Mouse (Mus musculus): ENCODE measurements around the gene Daglb.
"Not testable (repeated sequence)": the region's sequence is repeated elsewhere in the genome, so short reads cannot be mapped to it uniquely, and the experiment has no call there.

Daglb gene

DNA sequence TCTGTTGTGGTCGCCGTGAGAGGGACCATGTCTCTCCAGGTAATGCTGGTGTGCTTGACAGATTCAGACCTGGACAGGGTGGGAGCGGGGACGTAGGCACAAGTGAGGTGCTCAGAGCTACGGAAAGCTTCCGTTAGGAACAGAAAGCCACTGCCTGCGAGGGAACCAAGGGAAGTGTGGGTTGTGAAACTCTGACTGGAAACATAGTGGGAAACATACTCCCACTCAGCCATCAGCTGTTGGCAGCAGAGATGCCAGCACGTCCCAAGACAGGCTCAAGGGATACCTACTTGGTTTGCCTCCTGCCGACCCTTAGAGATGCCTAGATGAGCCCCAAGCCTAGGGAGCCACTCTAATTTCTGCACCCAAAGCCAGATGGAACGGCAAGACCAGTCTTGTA is 22.8 kb downstream of the Daglb start:
- no peak for DNase-seq (ENCODE audit: low spot score in 2 of 2)

GRCm38 (mm10) chr5:143487998-143488397 is 23.6 kb downstream of the Daglb start:
- DNase-seq (ENCODE audit: low spot score in 2 of 2): no peak

GRCm38 (mm10) chr5:143489749-143490342 is 25.5 kb downstream of the Daglb start:
- no peak for DNase-seq (ENCODE audit: low spot score in 2 of 2)

DNA sequence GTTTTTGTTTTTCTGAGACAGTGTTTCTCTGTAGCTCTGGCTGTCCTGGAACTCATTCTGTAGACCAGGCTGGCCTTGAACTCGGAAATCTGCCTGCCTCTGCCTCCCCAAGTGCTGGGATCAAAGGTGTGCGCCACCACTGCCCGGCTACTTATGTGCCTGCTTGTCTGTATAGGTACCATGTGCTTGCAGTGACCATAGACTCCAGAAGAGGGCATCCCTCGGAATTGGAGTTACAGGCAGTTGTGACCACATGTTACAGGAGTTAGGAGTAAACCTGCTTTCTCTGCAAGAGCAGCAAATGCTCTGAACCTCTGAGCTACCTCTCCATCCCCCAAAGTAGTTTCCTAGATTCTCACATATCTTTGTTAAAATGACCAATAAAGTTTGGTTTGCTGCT is 27.4 kb downstream of the Daglb start:
- DNase-seq (ENCODE audit: low spot score in 2 of 2): no peak

DNA sequence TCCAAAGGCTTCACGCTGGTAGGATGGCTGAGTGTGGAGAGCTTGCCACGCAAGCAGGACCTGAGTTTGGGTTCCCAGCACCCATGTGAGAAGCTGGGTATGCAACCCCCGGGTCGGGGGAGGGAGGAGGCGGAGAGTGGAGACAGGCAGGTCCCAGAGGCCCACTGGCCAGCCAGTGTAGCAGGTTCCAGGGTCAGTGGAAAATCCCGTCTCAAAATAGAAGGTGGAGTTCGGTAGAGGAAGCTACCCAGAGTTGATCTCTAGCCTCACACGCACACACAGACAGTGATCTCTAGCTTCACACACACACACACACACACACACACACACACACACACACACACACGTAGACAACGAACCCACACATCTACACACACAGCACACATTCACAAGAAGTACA is 28.8 kb downstream of the Daglb start:
- DNase-seq (ENCODE audit: low spot score in 2 of 2): no peak

DNA sequence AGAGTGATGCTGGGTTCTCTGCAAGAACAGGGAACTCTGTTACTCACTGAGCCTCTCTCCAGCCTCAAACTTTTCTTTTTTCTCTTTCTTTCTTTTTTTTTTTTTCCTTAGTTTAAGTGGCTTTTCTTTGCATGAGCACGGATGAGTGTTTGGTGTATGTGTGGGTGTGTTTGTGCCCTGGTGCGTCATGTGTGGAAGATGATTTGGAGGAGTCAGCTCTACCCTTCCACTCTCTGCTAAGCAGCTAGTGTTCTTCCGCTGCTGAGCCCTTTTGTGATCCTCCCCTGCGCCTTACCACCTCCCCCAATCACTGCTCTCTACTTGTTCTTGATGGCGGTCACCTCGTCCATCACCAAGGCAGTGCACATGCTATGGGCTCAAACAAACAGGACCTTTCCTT is 31.3 kb downstream of the Daglb start:
- DNase-seq (ENCODE audit: low spot score in 2 of 2): no peak

DNA sequence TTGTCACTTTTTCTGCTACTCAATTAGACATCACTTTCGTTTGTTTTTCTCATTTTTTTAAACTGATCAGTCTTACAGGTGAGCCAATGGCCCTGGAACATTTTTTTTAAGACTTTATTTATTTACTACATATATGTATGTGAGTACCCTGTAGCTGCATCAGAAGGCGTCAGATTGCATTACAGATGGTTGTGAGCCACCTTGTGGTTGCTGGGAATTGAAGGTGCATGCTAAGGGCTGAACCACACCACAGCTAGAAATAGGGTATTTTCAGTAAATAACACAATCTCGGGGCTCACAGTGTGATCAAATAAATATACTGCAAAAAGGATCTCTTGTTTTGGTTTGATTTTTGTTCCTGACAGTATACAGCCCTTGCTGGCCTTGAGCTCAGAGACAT is 33.1 kb downstream of the Daglb start:
- DNase-seq (ENCODE audit: low spot score in 2 of 2): no peak

GRCm38 (mm10) chr5:143499197-143499596 is 34.8 kb downstream of the Daglb start:
- DNase-seq (ENCODE audit: low spot score in 2 of 2): no peak

- DNase-seq (ENCODE audit: low spot score in 2 of 2): peak; percentile 22 to 32
These were observed 35.3 kb downstream of the Daglb start for GRCm38 (mm10) chr5:143499686-143500085.

DNA sequence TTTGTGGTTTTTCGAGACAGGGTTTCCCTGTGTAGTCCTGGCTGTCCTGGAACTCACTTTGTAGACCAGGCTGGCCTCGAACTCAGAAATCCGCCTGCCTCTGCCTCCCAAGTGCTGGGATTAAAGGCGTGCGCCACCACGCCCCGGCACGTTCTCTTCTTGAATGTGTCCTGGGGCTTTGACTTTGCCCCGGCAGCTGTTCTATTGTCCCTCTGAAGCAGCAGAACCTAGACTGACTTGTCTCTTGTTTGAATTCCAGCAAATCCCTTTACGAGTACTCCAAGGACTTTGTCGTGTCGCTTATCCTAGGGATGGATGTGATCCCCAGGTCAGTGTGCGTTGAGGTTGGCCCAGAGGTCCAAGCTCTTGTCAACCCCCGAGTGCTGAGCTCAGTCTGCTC is 36.3 kb downstream of the Daglb start:
- DNase-seq (ENCODE audit: low spot score in 2 of 2): not testable (repeated sequence)

DNA sequence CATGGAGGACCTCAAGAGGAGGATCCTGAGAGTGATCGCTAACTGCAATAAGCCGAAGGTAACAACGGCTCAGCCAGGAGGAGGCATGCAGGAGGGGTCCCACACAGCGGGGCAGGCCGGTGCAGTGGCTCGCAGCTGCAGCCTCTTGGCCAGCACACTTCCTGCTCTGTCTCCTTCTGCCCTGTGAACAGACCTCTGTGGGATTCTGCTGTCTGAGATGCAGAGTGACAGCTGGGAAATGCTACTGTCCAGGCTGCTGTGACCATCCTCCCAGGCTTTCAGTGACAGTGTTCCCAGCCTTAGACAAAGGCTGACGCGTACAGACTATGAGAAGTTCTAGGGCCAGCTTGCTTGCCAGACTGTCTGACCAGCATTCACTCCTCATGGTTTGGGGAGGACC is 36.8 kb downstream of the Daglb start:
- no peak for DNase-seq (ENCODE audit: low spot score in 2 of 2)

DNA sequence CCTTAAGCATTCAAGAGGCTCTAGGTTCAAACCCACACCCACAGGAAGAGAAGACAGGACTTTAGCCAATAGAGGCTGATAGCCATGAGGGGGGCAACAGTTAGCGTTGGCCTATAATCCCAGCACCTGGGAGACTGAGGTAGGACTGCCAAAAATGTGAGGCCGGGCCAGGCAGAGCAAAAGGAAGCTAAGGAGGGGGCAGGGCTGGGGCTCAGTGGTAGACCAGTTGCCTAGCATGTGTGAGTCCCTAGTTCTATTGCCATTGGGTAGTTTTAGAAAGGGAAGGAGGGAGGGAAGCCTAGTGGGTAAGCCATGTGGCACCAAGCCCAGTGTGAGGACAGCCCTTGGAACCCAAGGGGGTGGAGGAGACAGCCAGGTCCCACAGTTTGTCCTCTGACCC is 37.3 kb downstream of the Daglb start:
- DNase-seq (ENCODE audit: low spot score in 2 of 2): no peak

DNA sequence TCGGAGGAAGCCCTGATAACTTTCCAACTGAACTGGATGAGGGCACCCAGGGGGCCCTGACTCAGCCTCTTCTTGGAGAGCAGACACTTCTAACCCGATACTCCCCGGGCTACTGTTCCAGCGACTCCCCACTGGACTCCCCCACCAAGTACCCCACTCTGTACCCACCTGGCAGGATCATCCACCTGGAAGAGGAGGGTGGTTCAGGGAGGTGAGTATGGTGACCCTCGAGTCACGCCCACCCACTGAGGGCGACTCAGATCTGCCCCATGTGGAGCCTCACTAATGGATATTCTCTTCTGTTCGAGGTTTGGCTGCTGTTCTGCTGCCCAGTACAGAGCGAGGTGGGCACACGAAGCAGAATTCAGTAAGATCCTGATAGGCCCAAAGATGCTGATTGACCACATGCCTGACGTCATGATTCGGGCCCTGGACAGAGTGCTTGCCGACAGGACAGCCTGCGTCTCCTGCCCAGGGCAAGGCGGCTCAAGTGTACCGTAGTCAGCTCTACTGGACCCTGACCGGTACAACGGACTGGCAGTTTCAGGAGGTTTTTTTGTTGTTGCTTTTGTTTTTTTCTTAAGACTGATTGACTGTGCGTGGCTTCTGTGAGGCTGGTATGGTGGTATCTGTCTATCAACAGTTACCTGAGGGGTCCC is 38.6 kb downstream of the Daglb start:
- no peak for DNase-seq (ENCODE audit: low spot score in 2 of 2)

DNA sequence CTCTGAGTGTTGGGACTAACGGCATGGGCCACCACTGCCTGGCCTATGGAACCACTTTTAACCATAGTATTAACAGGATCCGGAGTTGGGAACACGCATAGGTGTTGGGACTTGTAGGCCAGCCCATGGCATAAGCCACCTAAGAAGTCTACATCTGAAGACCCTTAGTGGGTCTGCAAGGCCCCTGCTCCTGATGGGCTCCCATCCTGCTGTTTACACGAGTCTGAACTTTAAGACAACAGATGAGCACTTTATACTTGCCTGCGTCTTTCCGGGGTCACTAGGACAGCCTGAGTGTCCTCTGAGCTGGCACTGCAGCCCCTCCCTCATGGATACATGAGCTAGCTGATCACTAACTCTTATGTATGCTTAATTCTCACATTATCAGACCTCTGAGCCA is 39.4 kb downstream of the Daglb start:
- DNase-seq (ENCODE audit: low spot score in 2 of 2): no peak

GRCm38 (mm10) chr5:143504453-143504852 is 40.1 kb downstream of the Daglb start:
- DNase-seq (ENCODE audit: low spot score in 2 of 2): peak in 1 of 2 experiments; percentile 28

GRCm38 (mm10) chr5:143505056-143505455 is 40.7 kb downstream of the Daglb start:
- no peak for DNase-seq (ENCODE audit: low spot score in 2 of 2)

- DNase-seq (ENCODE audit: low spot score in 2 of 2): no peak
These were observed 41.2 kb downstream of the Daglb start for GRCm38 (mm10) chr5:143505545-143505944.

- DNase-seq (ENCODE audit: low spot score in 2 of 2): no peak
These were observed 44.9 kb downstream of the Daglb start for GRCm38 (mm10) chr5:143509294-143509693.

DNA sequence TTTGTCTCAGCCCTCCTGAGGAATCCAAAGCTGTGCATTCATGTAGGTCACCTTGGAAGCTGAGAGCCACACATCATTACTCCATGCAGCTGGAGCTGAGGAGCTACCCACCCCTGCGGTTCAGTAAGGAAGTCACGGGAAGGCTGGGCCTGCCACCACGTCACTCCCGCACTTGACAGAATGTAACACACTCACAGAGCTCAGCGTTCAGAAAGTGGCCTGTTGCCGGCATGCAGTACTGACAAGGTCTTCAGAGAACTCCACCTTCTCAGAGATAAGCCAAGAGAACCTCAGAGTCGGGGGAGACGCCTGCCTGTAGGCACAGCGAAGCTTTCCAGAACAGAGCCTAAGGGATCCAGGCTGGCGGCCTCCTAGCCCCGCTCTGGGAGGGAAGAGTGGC is 45.4 kb downstream of the Daglb start:
- DNase-seq (ENCODE audit: low spot score in 2 of 2): no peak

GRCm38 (mm10) chr5:143511577-143511976 is 47.2 kb downstream of the Daglb start:
- no peak for DNase-seq (ENCODE audit: low spot score in 2 of 2)

- no peak for DNase-seq (ENCODE audit: low spot score in 2 of 2)
These were observed 47.9 kb downstream of the Daglb start for GRCm38 (mm10) chr5:143512305-143512704.

DNA sequence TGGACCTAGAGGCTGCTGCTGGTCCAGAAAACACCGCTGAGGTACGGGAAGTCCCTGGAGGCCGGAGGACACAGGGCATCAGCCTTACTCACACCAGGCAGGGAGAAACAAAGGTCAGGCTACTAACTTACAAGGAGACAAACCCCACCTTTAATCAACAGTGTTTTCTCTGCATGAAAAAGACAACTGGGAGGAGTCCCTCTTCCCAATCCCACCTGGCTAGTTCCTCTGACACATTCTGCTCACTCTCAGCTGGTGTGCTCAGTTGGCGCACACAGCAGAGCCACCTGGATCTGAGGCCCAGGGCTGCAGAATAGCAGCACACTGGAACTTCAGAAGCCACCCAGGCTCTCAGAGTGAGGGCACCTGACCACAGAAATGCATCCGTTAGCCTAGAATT is 50.5 kb downstream of the Daglb start:
- no peak for DNase-seq (ENCODE audit: low spot score in 2 of 2)

GRCm38 (mm10) chr5:143517005-143517404 is 52.6 kb downstream of the Daglb start:
- no peak for DNase-seq (ENCODE audit: low spot score in 2 of 2)

DNA sequence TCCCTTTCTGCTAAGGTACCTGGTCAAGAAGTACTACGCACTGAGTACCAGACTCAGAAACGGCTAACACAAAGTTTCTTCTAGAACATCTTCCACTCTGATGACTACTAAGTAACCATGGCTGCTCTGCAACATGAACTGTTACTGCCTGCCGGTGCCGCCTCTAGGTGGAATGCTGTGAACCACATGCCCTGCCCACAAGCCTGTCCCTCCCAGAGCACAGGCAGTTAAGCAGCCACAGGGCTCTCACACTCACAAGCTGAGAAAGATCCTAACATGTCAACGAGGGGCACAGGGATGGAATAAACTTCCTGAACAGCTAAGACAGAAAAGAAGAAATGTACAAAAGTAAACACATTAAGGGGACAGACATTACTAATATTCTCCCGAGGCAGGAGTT is 53.1 kb downstream of the Daglb start:
- DNase-seq (ENCODE audit: low spot score in 2 of 2): no peak

Data from natural killer cell, adult 2 months (primary cell).